Mouse (Mus musculus) forebrain, postnatal 0 days (tissue): ENCODE results near the gene Pgap2. TPM values are rescaled to one million over a fixed set of nuclear protein-coding genes. Genes with fewer than 3 reads are reported as not detected.

ENCODE experiments used
- ATAC-seq: fragments of 200-750 bp; cut with Nextera tagmentation; 2 replicates; pipeline ENCODE4 v1.8.0; 2017; ENCODE audit warnings: mild to moderate bottlenecking, moderate library complexity
- DNase-seq: peaks from one replicate; pipeline ENCODE4 v3.0.0-alpha.2; 2015
- H3K27ac ChIP-seq: fragments of 300-500 bp; sonication (generic); 2 replicates; pipeline ENCODE4 v1.5.1; 2014; ENCODE audit warnings: low read depth, mild to moderate bottlenecking, antibody characterized with exemption, low read length, moderate library complexity, mixed read lengths
- H3K27me3 ChIP-seq: fragments of 300-500 bp; sonication (generic); 2 replicates; pipeline ENCODE4 v1.6.1; 2014; ENCODE audit warnings: mild to moderate bottlenecking, low read length, mixed read lengths; ENCODE audit not compliant: insufficient read depth
- H3K36me3 ChIP-seq: fragments of 300-500 bp; sonication (generic); 2 replicates; pipeline ENCODE4 v1.6.1; 2014; ENCODE audit warnings: mild to moderate bottlenecking, moderate library complexity; ENCODE audit not compliant: insufficient read depth
- H3K4me1 ChIP-seq: fragments of 300-500 bp; sonication (generic); 2 replicates; pipeline ENCODE4 v1.6.1; 2014; ENCODE audit warnings: antibody characterized with exemption; ENCODE audit not compliant: insufficient read depth
- H3K4me2 ChIP-seq: fragments of 300-500 bp; sonication (generic); 2 replicates; pipeline ENCODE4 v1.6.1; 2014; ENCODE audit warnings: low read depth, mild to moderate bottlenecking, moderate library complexity
- H3K4me3 ChIP-seq: fragments of 300-500 bp; sonication (generic); 2 replicates; pipeline ENCODE4 v1.5.1; 2014; ENCODE audit warnings: low read depth, low read length, mixed read lengths
- H3K9ac ChIP-seq: fragments of 300-500 bp; sonication (generic); 2 replicates; pipeline ENCODE4 v1.6.1; 2014; ENCODE audit warnings: mild to moderate bottlenecking
- H3K9me3 ChIP-seq: fragments of 300-500 bp; sonication (generic); 2 replicates; pipeline ENCODE4 v1.6.1; 2016; ENCODE audit warnings: low read length
- CTCF ChIP-seq: sonication (generic); IDR thresholded peaks from 2 replicates; pipeline ENCODE4 v1.5.1; 2016; ENCODE audit warnings: antibody characterized with exemption, control low read depth, low read depth
- WGBS: fragments of 180-500 bp; shearing (Covaris S2); extraction: QIAGEN DNeasy Blood & Tissue Kit; methylation state at CpG from one replicate; pipeline ENCODE4 v1.1.7; 2014; 5-methylcytosine and 5-hydroxymethylcytosine counted together
- polyA plus RNA-seq: library from polyadenylated mRNA; unstranded; fragments of >200 nt; fragmentation: Nextera tagmentation; extraction: Ambion mirVana; gene quantifications from 2 replicates; pipeline ENCODE4 v1.2.1, GENCODE M21; 2015
- total RNA-seq: library from RNA; depleted of rRNA; stranded (reverse); fragments of >200 nt; gene quantifications from 2 replicates; pipeline ENCODE4 v1.2.3, GENCODE M21; 2014

Pgap2 gene
- total and polyA plus RNA-seq, 2 experiments from 2014 or later, result 35.9 to 50.8 TPM

DNA sequence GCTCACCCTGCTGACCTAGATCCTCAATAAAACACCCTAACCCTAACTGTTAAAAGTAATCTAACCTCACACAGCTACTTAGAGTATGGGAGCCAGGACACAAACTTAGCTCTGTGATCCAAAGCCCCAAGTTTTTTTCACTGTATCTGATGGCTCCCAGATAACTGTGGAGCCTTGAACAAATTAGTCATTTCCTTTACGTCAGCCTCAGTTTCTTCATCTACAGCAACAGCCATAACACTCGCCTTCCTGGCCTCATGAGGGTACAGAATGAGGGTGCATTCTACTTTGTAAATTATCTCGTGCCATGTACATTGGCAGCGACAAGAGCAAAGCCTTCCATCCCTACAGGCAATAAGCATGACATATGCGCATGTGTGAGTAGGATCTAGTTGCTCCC lies 32.4 kb downstream of the Pgap2 start:
- no peak overlapping the region for H3K9ac ChIP-seq
- DNase-seq, result no peak
- H3K27ac ChIP-seq, result no peak overlapping the region
- H3K27me3 ChIP-seq, result no peaks in the 10 kb centered on the region
- no peak overlapping the region for H3K4me2 ChIP-seq
- H3K36me3 ChIP-seq, result peaks cover 18% of the 10 kb centered on the region
- WGBS, result 83% methylated on average over 5 of the region's 5 CpGs
- no peaks in the 10 kb centered on the region for H3K4me1 ChIP-seq
- no peak overlapping the region for H3K4me3 ChIP-seq
- no peaks in the 10 kb centered on the region for H3K9me3 ChIP-seq
- no peak for TF ChIP-seq CTCF
- ATAC-seq, result no peak

DNA sequence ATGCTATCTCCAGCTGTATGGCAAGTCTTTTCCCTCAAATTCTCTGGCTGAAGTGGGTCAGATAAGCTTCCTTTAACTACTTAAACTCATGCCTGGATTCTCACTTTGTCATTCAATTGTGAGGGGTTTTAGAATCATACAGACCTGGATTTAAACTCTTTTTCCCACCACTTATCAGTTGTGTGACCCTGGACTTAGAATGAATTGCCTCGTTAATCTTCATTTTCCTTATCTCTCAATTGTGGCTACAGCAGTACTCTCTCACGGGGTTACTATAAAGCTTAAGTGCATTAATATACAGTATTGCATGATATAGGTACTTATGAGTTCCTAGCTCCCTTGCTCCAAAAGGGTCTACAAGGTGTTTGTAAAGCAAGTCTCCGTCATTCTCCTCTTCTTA lies 32.9 kb downstream of the Pgap2 start:
- DNase-seq, result no peak
- H3K9ac ChIP-seq, result no peak overlapping the region
- peaks cover 13% of the 10 kb centered on the region for H3K36me3 ChIP-seq
- TF ChIP-seq CTCF, result no peak
- no peak overlapping the region for H3K4me3 ChIP-seq
- ATAC-seq, result no peak
- H3K4me1 ChIP-seq, result no peaks in the 10 kb centered on the region
- H3K27me3 ChIP-seq, result no peaks in the 10 kb centered on the region
- no peak overlapping the region for H3K4me2 ChIP-seq
- no peaks in the 10 kb centered on the region for H3K9me3 ChIP-seq
- 87% methylated on average over 3 of the region's 3 CpGs for WGBS
- H3K27ac ChIP-seq, result no peak overlapping the region

DNA sequence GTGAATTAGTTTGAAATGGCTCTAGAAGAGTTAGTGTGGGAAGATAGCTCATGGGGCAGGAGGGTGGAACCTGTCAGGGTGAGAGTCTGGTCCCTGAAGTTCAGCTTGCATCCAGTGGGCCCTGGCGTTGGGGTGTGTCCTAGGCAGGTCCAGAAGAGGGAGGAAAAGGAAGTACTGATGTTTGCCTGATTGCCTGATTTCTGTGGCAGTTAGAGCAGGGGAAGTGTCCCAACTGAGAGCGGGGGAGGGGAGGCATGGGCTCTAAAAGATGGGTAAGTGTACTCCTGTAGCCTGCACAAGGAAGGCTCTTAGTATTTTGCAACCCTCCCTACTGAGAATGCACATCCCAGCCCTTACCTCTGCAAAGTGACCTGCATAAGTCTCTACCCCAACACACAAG lies 33.9 kb downstream of the Pgap2 start:
- no peak for ATAC-seq

DNA sequence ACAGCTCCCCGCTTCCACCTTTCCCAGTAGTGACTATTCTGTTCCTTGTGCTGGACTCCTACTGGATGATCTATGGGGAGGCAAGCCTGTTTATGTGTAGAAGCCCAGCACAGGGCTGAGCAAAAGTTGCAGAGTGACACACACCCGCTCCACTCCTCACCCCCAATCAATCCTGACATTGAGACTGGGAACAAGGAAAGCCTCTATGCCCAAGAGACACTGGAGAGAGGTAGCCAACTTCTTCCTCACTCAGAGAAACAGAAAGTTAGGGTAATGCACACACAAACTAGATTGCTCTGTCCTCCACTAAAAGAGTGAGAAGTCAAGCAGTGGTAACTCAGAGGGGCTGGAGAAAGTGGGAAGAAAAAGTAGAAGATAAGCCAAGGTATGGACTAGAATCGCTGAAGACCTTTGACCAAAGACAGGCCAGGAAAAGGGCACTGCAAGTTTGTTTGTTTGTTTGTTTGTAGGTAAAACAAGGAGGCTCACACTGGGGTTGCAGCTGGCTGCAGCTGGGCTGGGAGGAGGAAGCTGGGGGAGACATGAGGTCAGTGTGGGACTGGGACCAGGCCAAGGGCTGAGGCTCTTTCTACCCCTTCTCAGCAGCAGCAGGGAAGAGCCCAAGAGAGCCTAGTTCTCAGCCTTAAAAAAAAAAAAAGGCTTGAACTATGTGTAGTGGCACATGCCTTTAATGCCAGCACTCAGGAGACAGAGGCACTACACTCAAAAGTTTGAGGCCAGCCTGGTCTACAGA lies 35.0 kb downstream of the Pgap2 start:
- no peak for TF ChIP-seq CTCF
- Histone ChIP-seq H3K27ac (no peak overlapping the region), H3K4me2 (no peak overlapping the region), H3K27me3 (no peaks in the 10 kb centered on the region), H3K9me3 (no peaks in the 10 kb centered on the region), H3K36me3 (peaks cover 4% of the 10 kb centered on the region; the same call in 1 of the 2 replicates), H3K4me1 (no peaks in the 10 kb centered on the region), H3K4me3 (no peak overlapping the region), H3K9ac (no peak overlapping the region)
- WGBS, result 90% methylated on average over 3 of the region's 3 CpGs
- ATAC-seq (no peak), DNase-seq (no peak)

More for the DNA sequence above, 33.9 kb downstream of the Pgap2 start:
- Histone ChIP-seq H3K9ac (no peak overlapping the region), H3K27ac (no peak overlapping the region), H3K4me2 (no peak overlapping the region), H3K4me3 (no peak overlapping the region), H3K36me3 (peaks cover 10% of the 10 kb centered on the region), H3K9me3 (no peaks in the 10 kb centered on the region), H3K27me3 (no peaks in the 10 kb centered on the region), H3K4me1 (no peaks in the 10 kb centered on the region)
- DNase-seq, result no peak
- WGBS, result 93% methylated on average over 2 of the region's 2 CpGs
- no peak for TF ChIP-seq CTCF

DNA sequence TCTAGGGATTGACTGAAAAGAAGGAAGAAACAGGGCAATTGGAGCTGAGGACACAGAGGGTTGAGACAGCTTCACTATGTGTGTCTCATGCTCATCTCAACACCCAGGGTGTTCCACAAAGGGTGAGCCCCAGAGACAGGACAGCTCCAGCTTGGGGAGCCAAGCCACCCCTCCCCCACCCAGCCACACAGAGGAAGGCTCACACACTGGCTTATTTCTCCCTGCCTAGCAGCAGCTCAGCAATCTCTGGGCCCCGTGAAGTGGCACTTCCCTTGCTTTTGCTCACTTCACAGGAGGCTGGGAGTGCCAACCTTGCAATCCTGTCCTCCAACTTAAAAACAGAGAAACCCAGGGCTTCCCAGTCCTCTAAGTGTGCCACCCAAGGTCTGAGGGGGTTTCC lies 35.8 kb downstream of the Pgap2 start:
- WGBS, result 3% methylated on average over 1 of the region's 1 CpGs
- Histone ChIP-seq H3K27me3 (no peaks in the 10 kb centered on the region), H3K36me3 (0 out of 2 replicates have a peak, but pooled peaks cover 2% of the 10 kb centered on the region), H3K9me3 (no peaks in the 10 kb centered on the region), H3K4me1 (no peaks in the 10 kb centered on the region), H3K27ac (no peak overlapping the region), H3K4me2 (no peak overlapping the region), H3K4me3 (no peak overlapping the region), H3K9ac (no peak overlapping the region)
- no peak for TF ChIP-seq CTCF
- ATAC-seq (no peak), DNase-seq (no peak)

DNA sequence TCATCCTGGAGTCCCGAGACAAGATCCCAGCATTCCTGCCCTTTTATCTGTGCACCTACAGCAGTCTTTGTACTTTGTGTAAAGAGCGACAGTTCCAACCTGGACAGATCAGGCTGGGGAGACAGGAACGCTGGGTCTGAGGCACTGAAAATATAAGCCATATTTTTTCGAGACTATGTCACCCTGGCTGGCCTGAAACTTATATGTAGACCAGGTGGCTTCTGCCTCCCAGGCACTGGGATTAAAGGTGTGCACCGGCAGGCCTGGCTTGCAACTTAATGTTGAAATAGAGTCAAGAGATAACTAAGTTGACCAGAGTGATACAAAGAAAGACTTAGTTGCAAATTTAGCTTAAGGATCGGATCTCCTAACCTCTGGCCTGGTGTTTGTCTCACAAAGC lies 36.3 kb downstream of the Pgap2 start:
- H3K9me3 ChIP-seq, result no peaks in the 10 kb centered on the region
- no peak overlapping the region for H3K9ac ChIP-seq
- no peaks in the 10 kb centered on the region for H3K27me3 ChIP-seq
- peaks cover 3% of the 10 kb centered on the region; the same call in 1 of the 2 replicates for H3K4me1 ChIP-seq
- DNase-seq (no peak), ATAC-seq (no peak)
- H3K36me3 ChIP-seq, result no peaks in the 10 kb centered on the region
- no peak for TF ChIP-seq CTCF
- H3K27ac ChIP-seq, result no peak overlapping the region
- WGBS, result 66% methylated on average over 6 of the region's 6 CpGs
- H3K4me2 ChIP-seq, result no peak overlapping the region
- no peak overlapping the region for H3K4me3 ChIP-seq

DNA sequence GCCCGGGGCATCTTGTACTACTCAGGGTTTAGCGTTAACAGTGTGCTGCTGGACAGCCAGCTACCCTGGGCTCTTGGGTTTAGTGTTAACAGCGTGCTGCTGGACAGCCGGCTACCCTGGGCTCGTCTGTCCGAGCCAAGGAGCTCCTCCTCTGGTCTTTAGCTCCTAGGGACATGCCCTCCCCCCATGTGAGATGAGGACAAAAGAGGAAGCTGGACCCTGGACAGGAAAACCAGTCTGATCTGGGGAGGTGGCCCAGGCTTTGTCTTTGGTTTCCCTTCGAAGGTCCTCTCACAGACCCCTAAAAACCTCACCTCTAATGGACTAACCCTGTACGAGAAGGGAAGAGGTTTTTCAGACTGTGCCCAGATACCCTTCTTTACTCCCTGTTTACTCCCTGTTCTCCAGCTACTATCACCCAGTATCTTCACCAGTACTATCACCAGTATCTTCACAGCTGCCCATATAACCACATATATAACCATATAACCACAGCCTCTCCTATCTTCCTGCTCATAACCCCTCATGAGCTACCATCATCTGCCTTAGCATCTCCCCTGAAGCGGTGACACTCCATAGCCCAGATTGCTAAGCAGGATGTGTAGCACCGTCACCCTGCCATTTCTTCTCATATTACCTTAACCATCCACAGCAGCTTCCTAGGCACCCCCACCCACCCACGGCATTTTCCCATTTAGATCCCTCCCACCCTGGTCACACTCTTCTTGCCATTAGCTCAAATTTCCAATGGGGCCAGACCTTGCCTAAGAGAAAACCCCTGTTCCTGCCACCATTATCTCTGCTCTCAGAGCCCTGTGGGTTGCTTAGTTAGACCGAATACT lies 37.2 kb downstream of the Pgap2 start:
- H3K9ac ChIP-seq, result no peak overlapping the region
- no peak for TF ChIP-seq CTCF
- ATAC-seq, result no peak
- no peak overlapping the region for H3K4me3 ChIP-seq
- H3K9me3 ChIP-seq, result no peaks in the 10 kb centered on the region
- H3K27me3 ChIP-seq, result no peaks in the 10 kb centered on the region
- WGBS, result 57% methylated on average over 12 of the region's 12 CpGs
- H3K36me3 ChIP-seq, result no peaks in the 10 kb centered on the region
- H3K4me1 ChIP-seq, result peaks cover 4% of the 10 kb centered on the region; the same call in 1 of the 2 replicates
- no peak overlapping the region for H3K4me2 ChIP-seq
- no peak overlapping the region for H3K27ac ChIP-seq
- no peak for DNase-seq
